Mouse (Mus musculus) kidney, adult 2 months (tissue): ENCODE measurements around the gene Tmigd3.

Experiments used
- CTCF ChIP-seq: fragments of 200-500 bp; conservative IDR thresholded peaks from 2 replicates; pipeline ENCODE4 v1.5.1; 2011; ENCODE audit warnings: low read depth, mild to moderate bottlenecking, control low read depth, low read length, moderate library complexity, mixed read lengths; ENCODE audit not compliant: insufficient read depth, insufficient read length
- POLR2A ChIP-seq: fragments of 200-500 bp; IDR thresholded peaks from one replicate; pipeline ENCODE4 v1.6.1; 2011; ENCODE audit warnings: low read depth, low read length, control low read depth

- TF ChIP-seq CTCF: no peak
- no peak for TF ChIP-seq POLR2A
Observed at GRCm38 (mm10) chr3:105876022-105876421, 5.3 kb downstream of the Tmigd3 start.
